Mouse (Mus musculus) gastrocnemius, postnatal 14 days (tissue): ENCODE data around the gene Zfp988. TPM values are rescaled to one million over a fixed set of nuclear protein-coding genes. Genes with fewer than 3 reads are reported as not detected.
"Not testable (repeated sequence)": the region's sequence is repeated elsewhere in the genome, so short reads cannot be mapped to it uniquely, and the experiment has no call there.

Source experiments
- DNase-seq: peaks from one replicate; pipeline ENCODE4 v3.0.0; 2021; ENCODE audit warnings: mixed read lengths
- intact Hi-C: fragments of 180-260 bp; cut with DNase I; formaldehyde crosslinking; loops from one replicate; pipeline ENCODE4 v1.15.1; 2025; ENCODE audit warnings: low total_unique reads
- long read RNA-seq, 2 experiments: library from polyadenylated mRNA; stranded (forward); transcript quantifications; one replicate each; pipeline ENCODE4 v2.0.0; 2021
- total RNA-seq, 2 experiments: library from RNA; stranded (reverse); gene quantifications; 2 replicates each; pipeline ENCODE4 v1.2.3; 2021

The Zfp988 gene
- not detected for total RNA-seq
- long read RNA-seq, experiment 1, result 0 reads
- long read RNA-seq, experiment 2, result 0 reads

DNA sequence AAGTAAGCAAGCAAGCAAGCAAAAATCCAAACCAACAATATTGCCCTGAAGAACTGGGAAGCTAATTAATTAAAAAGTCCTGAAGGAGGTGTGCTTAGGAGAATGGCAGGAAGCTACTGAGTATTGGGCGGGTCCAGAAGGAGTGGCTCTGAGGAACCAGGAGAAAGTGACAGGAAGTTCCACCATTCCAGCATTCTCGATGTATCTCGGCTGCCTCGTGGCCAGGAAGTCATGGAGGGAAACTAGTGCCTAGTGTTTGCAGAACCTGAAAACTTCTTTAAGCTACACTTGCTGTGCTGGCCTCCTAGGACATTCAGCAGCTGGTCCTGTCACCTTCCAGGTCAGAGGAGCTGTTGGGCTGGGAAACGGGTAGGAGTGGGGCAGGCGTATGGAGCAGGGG is at the start of gene Zfp988:
Zfp988 (plus strand) TSS at position 239 of the 400 bp plus-strand sequence.
- DNase-seq, intact Hi-C loops: not testable (repeated sequence)

DNA sequence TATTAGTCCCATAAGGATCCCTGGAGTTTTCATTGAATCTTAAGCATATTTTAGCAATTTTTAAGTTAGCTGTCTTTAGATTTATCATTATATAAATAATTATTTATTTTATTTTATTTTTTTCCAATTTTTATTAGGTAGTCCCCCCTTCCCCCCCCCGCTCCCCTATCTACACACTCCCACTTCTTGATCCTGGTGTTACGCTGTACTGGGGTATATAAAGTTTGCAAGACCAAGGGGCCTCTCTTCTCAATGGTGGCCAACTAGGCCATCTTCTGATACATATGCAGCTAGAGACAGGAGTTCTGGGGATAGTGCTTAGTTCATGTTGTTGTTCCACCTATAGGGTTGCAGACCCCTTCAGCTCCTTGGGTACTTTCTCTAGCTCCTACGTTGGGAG is 42.8 kb upstream of the Zfp988 start:
- DNase-seq, intact Hi-C loops: not testable (repeated sequence)

DNA sequence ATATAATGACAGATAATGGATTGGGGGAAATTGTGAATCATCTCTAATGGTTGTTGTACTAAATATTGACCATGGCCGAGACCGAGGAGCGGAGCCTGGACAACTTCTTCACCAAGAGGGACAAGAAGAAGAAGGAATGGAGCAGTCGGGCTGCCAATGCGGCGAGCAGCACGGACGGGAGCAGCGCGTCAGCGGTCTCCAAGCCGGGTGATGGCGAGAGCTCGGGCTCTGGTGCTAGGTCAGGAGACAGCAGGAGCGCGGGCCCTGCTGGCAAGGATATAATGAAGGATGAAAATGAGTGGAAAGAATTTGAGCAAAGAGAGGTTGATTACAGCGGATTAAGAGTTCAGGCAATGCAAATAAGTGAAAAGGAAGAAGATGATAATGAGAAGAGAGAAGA is 38.2 kb upstream of the Zfp988 start:
- intact Hi-C loops, DNase-seq: not testable (repeated sequence)

DNA sequence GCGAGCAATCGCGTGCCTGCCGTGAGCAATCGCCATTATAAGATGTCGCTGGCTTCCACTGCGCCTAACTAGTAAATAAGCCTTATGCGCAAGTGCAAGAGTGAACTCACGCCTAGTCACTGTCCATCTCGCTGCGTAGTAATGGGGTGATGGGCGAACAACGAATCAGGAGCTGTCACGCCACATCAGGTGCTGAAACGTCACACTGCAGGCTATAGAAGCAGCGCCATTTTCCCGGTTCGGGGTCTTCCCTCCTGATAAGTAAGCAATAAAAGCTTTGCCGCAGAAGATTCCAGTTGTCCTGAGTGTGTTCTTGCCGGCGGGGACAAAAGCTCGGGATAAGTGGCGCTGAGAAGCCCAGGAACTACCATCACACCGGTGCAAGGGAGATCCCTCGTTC is 36.7 kb upstream of the Zfp988 start:
- intact Hi-C loops, DNase-seq: not testable (repeated sequence)

DNA sequence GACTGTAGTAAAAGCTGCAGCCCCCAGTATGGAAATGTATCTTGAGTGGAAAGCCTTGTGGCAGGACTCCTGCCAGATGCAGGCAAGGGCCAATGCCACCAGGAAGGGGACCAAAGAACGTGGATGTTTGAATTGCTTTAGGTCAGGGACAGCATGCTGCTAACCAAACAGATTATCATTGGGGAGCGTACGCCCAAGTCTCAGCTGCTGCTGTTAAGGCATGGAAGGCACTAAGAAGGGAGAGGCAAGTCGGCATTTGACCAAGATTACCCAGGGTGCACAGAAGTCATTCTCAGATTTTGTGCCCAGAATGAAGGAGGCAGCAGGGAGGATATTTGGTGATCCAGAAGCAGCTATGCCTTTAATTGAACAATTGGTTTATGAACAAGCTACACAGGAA is 35.4 kb upstream of the Zfp988 start:
- DNase-seq, intact Hi-C loops: not testable (repeated sequence)

DNA sequence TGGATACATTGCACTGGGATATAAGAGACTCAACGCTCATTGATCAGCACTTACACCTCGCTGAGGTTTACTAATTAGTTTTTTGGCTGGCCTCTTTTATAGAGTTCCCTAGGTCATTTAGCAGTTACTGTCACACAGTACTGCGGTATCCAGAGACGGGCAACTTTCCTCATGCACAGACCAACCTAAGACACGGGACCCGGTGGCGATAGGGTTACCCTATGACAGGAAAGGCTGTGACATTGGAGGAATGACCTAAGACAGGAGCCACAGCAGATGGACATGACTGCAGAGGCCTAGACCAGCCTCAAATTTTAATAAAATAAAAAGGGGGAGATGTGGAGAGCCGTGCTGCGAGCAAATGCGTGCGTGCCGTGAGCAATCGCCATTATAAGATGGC is 33.9 kb upstream of the Zfp988 start:
- not testable (repeated sequence) for DNase-seq

DNA sequence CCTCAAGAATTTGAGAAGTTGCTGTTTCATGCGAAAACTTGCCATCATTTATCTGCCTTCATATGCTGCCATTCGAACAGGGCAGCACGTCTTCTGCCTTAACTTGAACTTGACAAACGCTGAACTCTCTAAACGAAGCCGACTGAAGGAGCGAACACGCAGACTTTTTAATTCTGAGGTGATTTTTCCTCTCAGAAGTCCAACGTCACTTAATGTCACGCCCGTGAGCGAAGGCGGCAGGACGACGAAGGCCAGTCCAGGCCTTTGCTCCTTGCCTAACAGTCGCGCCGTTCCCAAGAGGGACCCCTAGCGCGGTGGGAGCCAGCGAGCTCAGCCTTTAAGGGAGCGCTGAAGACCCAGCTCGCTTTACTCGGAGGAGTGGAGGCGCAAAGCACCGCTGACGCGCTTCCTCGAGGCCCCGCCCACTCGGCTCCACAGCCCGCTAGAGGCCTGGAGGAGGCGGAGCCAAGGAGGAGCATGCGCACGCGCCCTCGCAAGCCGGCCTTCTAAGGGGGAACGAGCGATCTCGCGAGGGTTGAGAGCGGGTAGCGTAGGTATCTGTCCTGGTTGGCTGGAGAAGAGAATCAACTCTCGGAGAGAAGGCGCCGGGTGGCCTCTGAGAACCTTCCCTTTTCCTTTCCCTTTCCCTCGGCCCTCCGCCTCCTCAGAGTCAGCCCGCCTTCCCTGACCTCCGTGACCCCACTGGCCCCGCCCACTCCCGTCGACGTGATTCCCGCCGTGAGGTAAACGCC is 30.3 kb upstream of the Zfp988 start:
- DNase-seq, intact Hi-C loops: not testable (repeated sequence)

More for the DNA sequence above, 33.9 kb upstream of the Zfp988 start:
- intact Hi-C loops, result not testable (repeated sequence)

DNA sequence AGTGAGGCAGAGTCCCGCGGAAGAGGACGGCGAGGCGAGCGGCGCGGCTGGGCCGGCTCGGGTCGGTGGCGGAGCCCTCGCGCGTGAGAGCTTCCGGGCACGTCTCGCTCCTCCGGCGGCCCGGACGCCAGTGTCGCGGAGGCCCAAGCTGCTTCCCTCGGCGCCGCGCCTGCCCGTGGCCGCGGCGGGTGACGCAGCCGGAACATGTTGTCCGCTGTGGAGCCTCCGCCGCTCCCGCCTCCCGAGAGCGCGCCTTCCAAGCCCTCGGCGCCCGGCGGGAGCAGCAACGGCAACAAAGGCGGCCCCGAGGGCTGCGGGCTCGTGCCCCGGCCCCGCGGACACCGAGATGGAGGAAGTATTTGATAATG is 29.7 kb upstream of the Zfp988 start:
- intact Hi-C loops, DNase-seq: not testable (repeated sequence)

DNA sequence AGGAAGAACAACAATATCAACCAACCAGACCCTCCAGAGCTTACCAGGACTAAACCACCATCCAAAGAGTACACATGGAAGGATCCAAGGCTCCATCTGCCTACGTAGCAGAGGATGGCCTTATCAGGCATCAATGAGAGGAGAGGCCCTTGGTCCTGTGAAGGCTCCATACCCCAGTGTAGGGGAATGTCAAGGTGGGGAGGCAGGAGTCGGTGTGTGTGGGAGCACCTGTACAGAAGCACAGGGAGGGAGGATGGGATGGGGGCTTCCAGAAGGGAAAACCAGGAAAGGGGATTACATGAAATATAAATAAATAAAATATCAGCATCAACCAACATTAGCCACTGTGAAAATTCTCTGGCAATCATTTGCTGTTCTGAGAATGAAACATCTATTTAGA is 25.1 kb upstream of the Zfp988 start:
- intact Hi-C loops, DNase-seq: not testable (repeated sequence)

DNA sequence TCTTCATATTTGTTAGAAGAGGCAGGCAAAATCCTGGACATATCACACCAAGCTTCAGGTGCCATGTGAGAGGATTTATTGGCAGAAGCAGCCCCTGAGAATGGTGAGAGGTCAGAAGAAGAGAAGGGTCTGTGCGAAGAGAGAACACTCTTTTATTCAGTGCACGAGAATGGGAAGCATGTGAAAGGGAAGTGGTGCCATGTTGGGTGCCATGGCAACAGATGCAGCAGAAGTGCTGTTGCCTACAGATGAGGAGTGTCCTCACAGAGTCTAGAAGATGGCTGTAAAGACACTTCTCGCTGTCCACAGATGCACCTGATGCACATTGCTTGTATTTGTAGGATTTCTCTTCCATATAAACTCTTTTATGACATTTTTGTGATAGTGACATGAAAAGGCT is 6.9 kb upstream of the Zfp988 start:
- intact Hi-C loops, DNase-seq: not testable (repeated sequence)

DNA sequence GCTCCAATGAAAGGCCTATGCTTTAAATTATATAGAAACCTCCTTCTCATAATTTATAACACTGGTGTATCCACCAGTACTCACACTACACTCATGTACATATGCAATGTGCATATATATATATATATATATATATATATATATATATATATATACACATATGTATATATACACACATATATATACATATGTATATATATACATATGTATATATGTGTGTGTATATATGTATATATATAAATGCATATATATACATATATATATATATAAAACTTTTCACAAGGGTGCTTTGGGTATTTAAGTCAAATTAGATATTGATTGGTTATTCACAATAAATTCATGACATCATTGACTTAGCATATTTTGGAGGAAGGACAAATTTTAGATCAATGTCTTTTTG is 3.1 kb upstream of the Zfp988 start:
- intact Hi-C loops, DNase-seq: not testable (repeated sequence)

DNA sequence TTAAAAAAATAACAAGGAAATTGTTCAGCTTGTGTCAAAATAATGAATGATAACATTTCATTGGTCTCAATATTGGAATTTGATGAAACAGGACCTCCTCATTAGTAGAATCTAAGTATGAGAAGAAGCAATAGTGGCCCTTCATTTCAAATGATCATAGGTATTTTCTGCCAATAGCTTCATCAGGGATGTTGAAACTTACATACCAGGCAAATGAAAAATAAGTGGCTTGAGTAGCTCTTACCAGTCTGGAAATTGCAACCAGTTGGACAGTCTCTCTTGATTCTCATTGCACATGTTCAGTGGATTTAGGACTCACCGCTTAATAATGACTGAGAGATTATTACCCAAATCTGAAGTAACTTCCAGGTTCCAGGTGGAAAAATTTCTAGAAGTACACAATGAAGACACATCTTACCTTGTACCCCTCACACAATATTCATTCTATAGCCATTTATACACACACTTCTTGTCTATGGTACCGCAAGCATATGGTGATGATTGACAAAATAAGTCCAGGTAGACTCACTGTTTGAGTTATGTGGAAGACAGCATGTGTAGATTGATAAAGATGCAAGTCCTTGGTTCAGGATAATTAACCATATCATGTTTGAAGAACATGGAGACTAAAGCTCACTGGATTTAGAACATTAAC is 29.7 kb downstream of the Zfp988 start:
- intact Hi-C loops, DNase-seq: not testable (repeated sequence)

DNA sequence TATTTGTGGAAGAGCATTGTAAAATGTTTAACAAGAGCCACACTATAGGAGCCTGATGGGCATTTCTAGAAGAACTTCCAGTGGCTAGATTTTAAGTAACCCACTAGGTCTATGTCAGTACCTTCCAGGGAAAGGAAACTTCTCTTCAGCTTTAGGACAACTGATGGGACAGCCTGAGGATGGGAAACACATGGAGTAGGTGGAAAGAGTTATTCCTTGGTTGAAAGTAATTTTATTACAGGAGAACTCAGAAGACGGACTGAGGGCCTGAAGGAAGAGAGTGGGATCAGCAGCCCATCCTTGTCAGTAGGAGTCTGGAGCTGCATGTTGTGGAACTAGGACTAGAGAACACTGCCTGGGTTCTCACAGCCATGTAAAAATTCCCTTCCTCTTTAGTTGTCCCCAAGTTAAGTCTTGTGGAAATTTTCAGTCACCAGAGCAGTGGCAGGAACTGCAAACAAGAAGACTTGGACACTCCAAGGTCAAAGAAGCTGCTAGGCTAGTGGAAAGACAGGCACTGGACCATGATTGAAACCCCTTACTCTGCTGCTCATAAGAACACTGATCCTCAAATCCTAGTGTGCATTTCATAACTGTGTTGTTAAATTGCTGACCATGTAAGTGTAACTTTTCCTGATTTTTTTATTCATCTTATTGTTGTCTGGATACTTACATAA is 30.4 kb downstream of the Zfp988 start:
- DNase-seq, intact Hi-C loops: not testable (repeated sequence)

DNA sequence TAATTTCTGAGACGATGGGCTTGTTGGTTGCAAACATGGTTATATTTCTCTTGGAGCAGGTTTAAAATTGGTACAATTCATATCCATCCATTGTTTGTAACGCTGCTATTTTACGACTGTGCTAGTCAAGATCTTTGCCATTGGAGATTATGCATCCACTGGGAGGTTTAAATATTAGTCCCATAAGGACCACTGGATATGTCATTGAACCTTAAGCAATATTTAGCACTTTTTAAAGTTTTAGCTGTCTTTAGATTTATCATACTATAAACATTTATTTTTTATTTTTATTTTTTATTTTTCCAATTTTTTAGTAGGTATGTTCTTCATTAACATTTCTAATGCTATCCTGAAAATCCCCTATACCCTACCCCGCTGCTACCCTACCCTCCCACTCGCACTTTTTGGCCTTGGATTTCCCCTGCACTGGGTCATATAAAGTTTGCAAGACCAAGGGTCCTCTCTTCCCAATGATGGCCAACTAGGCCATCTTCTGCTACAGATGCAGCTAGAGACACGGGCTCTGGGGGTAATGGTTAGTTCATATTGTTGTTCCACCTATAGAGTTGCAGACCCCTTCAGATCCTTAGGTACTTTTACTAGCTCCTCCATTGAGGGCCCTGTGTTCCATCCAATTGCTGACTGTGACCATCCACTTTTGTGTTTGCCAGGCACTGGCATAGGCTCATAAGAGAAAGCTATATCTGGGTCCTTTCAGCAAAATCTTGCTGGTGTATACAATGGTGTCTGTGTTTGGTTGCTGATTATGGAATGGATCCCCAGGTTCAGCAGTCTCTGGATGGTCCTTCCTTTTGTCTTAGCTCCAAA is 31.1 kb downstream of the Zfp988 start:
- peak; percentile 16 for DNase-seq
- intact Hi-C loops, result not testable (repeated sequence)

DNA sequence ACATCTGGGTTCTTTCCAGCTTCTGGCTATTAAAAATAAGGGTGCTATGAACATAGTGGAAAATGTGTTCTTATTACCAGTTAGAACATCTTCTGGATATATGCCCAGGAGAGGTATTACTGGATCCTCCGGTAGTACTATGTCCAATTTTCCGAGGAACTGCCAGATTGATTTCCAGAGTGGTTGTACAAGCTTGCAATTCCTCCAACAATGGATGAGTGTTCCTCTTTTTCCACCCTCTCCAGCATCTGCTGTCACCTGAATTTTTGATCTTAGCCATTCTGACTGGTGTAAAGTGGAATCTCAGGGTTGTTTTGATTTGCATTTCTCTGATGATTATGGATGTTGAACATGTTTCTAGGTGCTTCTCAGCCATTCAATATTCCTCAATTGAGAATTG is 32.0 kb downstream of the Zfp988 start:
- DNase-seq, intact Hi-C loops: not testable (repeated sequence)

DNA sequence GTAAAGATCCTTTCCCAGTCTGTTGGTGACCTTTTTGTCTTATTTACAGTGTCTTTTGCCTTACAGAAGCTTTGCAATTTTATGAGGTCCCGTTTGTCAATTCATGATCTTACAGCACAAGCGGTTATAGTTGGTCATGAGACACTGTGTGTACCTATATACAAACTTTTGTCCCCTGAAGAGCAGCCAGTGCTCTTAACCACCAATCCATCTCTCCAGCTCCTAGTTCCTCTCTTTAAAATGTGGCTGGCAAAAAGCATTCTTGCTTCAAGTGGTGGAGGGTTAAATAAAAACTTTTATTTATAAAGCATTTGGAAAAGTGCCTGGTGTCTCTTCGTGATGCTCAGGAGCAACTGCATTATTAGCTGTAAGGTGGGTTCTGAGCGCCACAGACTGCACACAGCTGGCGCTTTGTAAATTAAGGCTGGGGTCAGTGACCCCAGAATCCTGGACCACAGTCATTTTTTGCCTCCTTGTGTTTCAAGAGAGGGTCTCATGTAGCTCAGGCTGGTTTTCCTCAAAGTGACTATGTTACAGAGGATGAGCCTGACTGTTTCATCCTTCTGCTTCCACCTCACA is 32.6 kb downstream of the Zfp988 start:
- intact Hi-C loops, result no loop called here
- DNase-seq, result no peak

DNA sequence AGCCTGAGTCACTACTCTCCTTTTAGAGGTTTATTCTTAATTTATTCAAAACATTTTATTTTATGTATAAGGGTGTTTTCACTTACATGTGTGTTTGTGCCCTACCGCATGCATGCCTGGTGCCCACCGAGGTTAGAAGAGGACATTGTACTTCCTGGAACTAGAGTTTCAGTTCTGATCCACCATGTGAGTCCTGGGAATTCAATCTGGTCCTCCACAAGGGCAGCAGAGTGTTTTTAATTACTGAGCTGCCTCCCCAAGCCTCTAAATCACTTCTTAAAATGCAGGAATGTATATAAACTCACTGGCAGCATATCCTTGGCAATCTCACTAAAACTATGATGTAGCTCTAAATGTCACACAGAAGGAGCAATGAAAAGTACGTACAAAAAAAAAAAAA is 33.2 kb downstream of the Zfp988 start:
- DNase-seq, intact Hi-C loops: not testable (repeated sequence)

DNA sequence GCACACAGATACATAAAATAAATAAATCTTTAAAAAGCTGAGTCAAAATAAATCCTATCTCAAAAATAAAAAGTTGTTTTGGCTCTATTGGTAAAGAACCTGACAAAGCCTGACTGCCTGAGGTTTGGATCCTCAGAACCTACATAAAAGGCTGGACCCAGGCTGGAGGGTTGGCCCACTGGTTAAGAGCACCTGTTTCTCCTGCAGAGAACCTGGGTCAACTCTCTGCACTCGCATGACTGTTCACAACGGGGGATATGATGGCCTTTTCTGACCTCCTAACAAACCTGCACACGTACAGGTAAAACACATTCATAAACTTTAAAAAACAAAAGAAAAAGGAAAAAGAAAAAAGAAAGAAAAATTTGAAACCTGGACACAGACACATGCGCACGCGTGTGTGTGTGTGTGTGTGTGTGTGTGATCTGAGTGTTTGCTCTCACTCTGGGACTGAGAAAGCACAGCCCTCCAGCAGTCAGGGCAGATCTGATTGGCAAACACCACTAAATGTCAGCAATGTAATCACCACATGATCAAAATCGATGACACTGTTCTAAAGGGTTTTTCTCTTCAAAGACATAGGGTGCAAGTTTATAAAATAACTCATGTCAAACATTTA is 34.2 kb downstream of the Zfp988 start:
- DNase-seq, result peak; percentile 22
- intact Hi-C loops, result not testable (repeated sequence)

DNA sequence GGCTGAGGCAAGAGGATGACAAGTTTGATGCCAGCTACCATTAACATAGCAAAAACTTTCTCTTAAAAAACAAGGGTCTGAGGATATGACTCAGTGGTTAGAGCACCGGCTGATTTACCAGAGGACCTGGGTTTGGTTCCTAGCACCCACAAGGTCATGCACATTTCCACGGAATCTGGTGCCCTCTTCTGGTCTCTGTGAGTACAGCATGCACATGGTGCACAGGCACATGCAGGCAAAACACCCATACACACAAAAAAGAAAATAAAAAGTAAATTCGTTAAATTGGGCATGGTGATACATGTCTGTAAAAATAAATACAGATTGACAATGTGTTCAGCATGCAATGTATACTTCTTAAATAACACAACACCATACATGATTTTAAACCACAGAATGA is 34.8 kb downstream of the Zfp988 start:
- DNase-seq, intact Hi-C loops: not testable (repeated sequence)
